Mouse (Mus musculus): ENCODE data around the gene Snrpd2.

DNA sequence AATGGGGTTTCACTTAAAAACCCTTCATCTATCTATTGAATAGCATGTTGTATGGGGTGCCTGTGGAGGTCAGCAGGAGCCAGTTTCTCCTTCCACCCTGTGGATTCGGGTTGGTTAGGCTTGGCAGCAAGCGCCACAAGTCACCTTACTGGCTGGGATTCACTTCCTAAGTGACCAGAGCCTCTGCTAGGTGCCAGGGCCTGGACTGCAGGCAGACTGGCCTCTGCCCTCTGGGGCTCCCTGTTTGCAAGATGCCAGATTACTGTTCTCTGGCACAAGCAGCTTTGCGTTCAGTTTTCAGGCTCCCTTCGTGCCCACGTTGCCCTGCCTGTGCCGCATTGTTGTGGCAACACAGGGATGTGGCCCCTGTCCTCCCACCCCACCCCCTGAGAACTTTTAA, 24.8 kb upstream of the Snrpd2 start:
- no peak for TF ChIP-seq CTCF (IDR thresholded peaks at IDR 0.05; ENCODE audit: extremely low read depth, insufficient read depth, insufficient read length, insufficient replicate concordance)
- TF ChIP-seq POLR2A (IDR thresholded peaks at IDR 0.05; ENCODE audit: low read depth, low read length): no peak

Data from spleen, adult 2 months (tissue).